Mouse (Mus musculus) hindbrain, embryonic 12.5 days (tissue): ENCODE results near the gene Podxl2. TPM values are rescaled to one million over a fixed set of nuclear protein-coding genes. Genes with fewer than 3 reads are reported as not detected.

Experiments used
- ATAC-seq: fragments of 200-750 bp; cut with Nextera tagmentation; 2 replicates; pipeline ENCODE4 v1.8.0; 2017; ENCODE audit warnings: moderate TSS enrichment; ENCODE audit not compliant: low FRiP score
- H3K27ac ChIP-seq: fragments of 300-500 bp; sonication (generic); 2 replicates; pipeline ENCODE4 v1.5.1; 2016; ENCODE audit warnings: mild to moderate bottlenecking
- H3K27me3 ChIP-seq: fragments of 300-500 bp; sonication (generic); 2 replicates; pipeline ENCODE4 v1.6.1; 2016; ENCODE audit warnings: mild to moderate bottlenecking
- H3K36me3 ChIP-seq: fragments of 300-500 bp; sonication (generic); 2 replicates; pipeline ENCODE4 v1.6.1; 2016; ENCODE audit warnings: mild to moderate bottlenecking
- H3K4me1 ChIP-seq: fragments of 300-500 bp; sonication (generic); 2 replicates; pipeline ENCODE4 v1.6.1; 2016
- H3K4me2 ChIP-seq: fragments of 300-500 bp; sonication (generic); replicated peaks from 2 replicates; pipeline ENCODE4 v1.6.1; 2016; ENCODE audit warnings: mild to moderate bottlenecking
- H3K4me3 ChIP-seq: fragments of 300-500 bp; sonication (generic); 2 replicates; pipeline ENCODE4 v1.5.1; 2016; ENCODE audit warnings: mild to moderate bottlenecking
- H3K9ac ChIP-seq: fragments of 300-500 bp; sonication (generic); 2 replicates; pipeline ENCODE4 v1.6.1; 2016; ENCODE audit warnings: mild to moderate bottlenecking, moderate library complexity
- H3K9me3 ChIP-seq: fragments of 300-500 bp; sonication (generic); replicated peaks from 2 replicates; pipeline ENCODE4 v1.6.1; 2016; ENCODE audit warnings: mild to moderate bottlenecking
- WGBS: fragments of 180-500 bp; shearing (Covaris S2); methylation state at CpG from one replicate; pipeline ENCODE4 v1.1.7; 2016; 5-methylcytosine and 5-hydroxymethylcytosine counted together
- polyA plus RNA-seq: library from polyadenylated mRNA; unstranded; fragments of >200 nt; fragmentation: Nextera tagmentation; extraction: Ambion mirVana; gene quantifications from 2 replicates; pipeline ENCODE4 v1.2.1, GENCODE M21; 2016

Gene Podxl2
- polyA plus RNA-seq, 1 experiment from 2014 or later, result 386 TPM

DNA sequence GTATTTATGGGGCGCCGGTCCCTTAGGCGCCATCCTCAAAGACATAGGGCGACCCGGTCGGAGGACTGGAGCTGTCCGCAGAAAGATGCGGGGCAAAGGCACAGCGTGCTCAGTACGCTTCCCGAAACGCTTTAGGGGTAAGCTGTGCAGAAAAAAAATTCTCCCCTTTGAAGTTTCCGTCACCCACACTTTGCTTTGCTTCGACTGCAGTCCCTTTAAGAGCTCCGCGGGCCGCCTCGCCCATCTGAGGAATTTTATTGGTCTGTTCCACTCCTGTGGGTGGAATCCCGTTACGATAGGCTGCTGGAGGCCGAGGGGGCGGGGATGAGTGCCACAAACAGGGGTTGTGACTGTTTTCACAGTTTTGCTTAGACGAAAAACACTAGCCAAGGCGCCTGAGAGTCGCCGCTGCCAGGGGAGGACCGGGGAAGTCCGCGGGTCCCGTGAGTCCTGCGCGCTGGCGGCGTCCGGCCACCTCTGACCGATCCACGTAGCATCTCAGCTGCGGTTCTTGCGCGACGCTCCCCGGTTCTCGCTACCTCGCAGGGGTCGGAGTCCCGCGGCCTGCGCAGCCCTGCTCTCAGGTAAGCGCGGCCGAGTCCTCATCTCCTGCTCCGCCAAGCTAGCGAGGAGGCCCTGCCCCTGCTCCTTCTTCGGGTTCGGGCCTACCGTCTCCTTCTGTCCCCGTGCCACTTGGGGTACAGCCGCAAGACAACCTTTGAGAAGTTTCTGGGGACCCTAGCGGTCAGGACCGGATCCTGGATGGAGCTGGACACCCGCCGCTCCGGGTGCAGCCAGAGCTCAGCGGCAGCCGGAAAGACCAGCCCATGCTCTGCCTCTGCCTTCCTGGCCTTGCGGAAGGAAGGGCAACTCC, 27.3 kb upstream of the Podxl2 start, which contains the start of gene Tpra1:
Gene Tpra1, plus strand, starts transcription at position 305 of the 874 bp plus-strand sequence.
- WGBS, result under 1% methylated on average over 66 of the region's 66 CpGs
- peak within 1 kb of the TSS; percentile 90 for H3K4me2 ChIP-seq
- H3K27me3 ChIP-seq, result no peaks in the 10 kb centered on the region
- peak within 1 kb of the TSS; percentile 90 for H3K27ac ChIP-seq
- peak within 1 kb of the TSS; percentile 74 for H3K4me3 ChIP-seq
- H3K9me3 ChIP-seq, result no peaks in the 10 kb centered on the region
- ATAC-seq, result peak; percentile 90
- H3K9ac ChIP-seq, result peak within 1 kb of the TSS; percentile 83
- H3K36me3 ChIP-seq, result no peaks in the 10 kb centered on the region
- peaks cover 35% of the 10 kb centered on the region for H3K4me1 ChIP-seq

DNA sequence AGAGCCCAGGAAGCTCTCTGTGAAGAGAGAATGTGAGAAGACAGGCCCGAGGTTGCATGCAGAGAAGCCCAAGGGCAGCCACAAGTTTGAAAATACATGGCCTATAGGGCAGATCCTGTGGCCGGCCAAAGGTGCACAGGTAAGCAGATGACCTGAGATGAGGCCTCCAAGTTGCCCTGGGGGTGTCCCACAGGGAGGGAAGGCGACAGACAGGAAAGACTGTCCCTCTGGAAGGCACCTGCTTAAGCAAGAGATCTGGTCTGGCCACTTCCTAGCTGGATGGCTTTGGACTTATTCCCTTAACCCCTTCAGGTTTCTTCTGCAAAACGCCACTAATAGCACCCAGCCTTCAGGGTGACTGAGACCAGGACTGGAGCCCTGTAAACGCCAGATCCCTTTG, 26.6 kb upstream of the Podxl2 start:
- Histone ChIP-seq H3K27ac (peak overlapping the region; percentile 90), H3K9me3 (no peaks in the 10 kb centered on the region), H3K36me3 (no peaks in the 10 kb centered on the region), H3K4me1 (peaks cover 40% of the 10 kb centered on the region), H3K9ac (peak overlapping the region; percentile 83), H3K4me2 (peak overlapping the region; percentile 90), H3K27me3 (no peaks in the 10 kb centered on the region), H3K4me3 (peak overlapping the region; percentile 74)
- WGBS, result 8% methylated on average over 5 of the region's 5 CpGs
- ATAC-seq, result no peak; the same call in 1 of the 2 replicates

- H3K9ac ChIP-seq, result no peak overlapping the region
- H3K4me3 ChIP-seq, result no peak overlapping the region
- H3K36me3 ChIP-seq, result peaks cover 14% of the 10 kb centered on the region; the same call in 1 of the 2 replicates
- no peaks in the 10 kb centered on the region for H3K27me3 ChIP-seq
- no peaks in the 10 kb centered on the region for H3K9me3 ChIP-seq
- WGBS, result 91% methylated on average over 2 of the region's 2 CpGs
- H3K4me1 ChIP-seq, result peaks cover 41% of the 10 kb centered on the region
- no peak overlapping the region for H3K4me2 ChIP-seq
- no peak overlapping the region for H3K27ac ChIP-seq
- ATAC-seq, result no peak
These were observed 24.8 kb upstream of the Podxl2 start for GRCm38 (mm10) chr6:88899628-88900027.

- Histone ChIP-seq H3K27me3 (no peaks in the 10 kb centered on the region), H3K27ac (no peak overlapping the region), H3K4me2 (peak overlapping the region; percentile 84), H3K9ac (no peak overlapping the region), H3K36me3 (peaks cover 20% of the 10 kb centered on the region), H3K9me3 (no peaks in the 10 kb centered on the region), H3K4me3 (no peak overlapping the region), H3K4me1 (peaks cover 41% of the 10 kb centered on the region)
- WGBS, result 54% methylated on average over 4 of the region's 4 CpGs
- no peak for ATAC-seq
These were observed 24.2 kb upstream of the Podxl2 start for GRCm38 (mm10) chr6:88899086-88899485.

DNA sequence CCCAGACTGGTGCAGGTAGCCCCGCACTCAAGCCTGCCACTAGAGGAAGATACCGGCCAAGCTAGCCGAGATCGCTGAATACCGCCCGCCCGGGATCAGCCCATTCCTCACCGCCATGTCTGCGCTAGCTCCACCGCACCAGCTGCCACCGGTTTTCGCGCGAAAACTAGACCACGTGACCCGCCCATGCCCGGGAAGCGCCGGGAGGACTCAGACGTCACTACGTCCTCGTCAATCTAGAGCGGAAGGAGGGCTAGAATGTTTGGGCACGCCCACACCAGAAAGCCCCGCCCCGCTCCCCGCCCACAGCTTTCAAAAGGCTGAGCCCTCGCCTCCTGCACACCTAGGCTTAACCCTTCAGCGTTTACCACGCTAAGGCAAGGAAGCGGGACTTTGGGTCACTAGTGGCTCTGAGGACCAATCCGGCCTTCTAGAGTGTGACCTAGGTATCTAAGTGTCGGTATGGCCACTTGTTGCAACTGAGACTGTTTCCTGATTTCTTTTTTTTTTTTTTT, 23.7 kb upstream of the Podxl2 start, which contains the start of gene Mcm2:
Gene Mcm2, minus strand, starts transcription at position 247 of the 515 bp plus-strand sequence.
- peak within 1 kb of the TSS; percentile 80 for H3K27ac ChIP-seq
- peak within 1 kb of the TSS; percentile 84 for H3K4me2 ChIP-seq
- no peaks in the 10 kb centered on the region for H3K27me3 ChIP-seq
- peaks cover 21% of the 10 kb centered on the region for H3K36me3 ChIP-seq
- H3K4me1 ChIP-seq, result peaks cover 38% of the 10 kb centered on the region
- no peaks in the 10 kb centered on the region for H3K9me3 ChIP-seq
- ATAC-seq, result peak; percentile 81
- WGBS, result under 1% methylated on average over 33 of the region's 33 CpGs
- H3K4me3 ChIP-seq, result peak within 1 kb of the TSS; percentile 55
- H3K9ac ChIP-seq, result peak within 1 kb of the TSS; percentile 75

GRCm38 (mm10) chr6:88897246-88897645, 22.4 kb upstream of the Podxl2 start:
- Histone ChIP-seq H3K9ac (peak overlapping the region; percentile 55), H3K27me3 (no peaks in the 10 kb centered on the region), H3K4me3 (peak overlapping the region; percentile 55), H3K4me2 (peak overlapping the region; percentile 84), H3K36me3 (peaks cover 33% of the 10 kb centered on the region), H3K9me3 (no peaks in the 10 kb centered on the region), H3K4me1 (peaks cover 28% of the 10 kb centered on the region), H3K27ac (no peak overlapping the region)
- WGBS, result 74% methylated on average over 7 of the region's 7 CpGs
- ATAC-seq, result no peak

- ATAC-seq, result no peak
- Histone ChIP-seq H3K27me3 (no peaks in the 10 kb centered on the region), H3K27ac (no peak overlapping the region), H3K9ac (no peak overlapping the region), H3K9me3 (no peaks in the 10 kb centered on the region), H3K4me1 (peaks cover 21% of the 10 kb centered on the region), H3K4me3 (no peak overlapping the region), H3K36me3 (peaks cover 46% of the 10 kb centered on the region), H3K4me2 (no peak overlapping the region)
- 85% methylated on average over 6 of the region's 6 CpGs for WGBS
These were observed 21.1 kb upstream of the Podxl2 start for GRCm38 (mm10) chr6:88895943-88896342.

- no peaks in the 10 kb centered on the region for H3K9me3 ChIP-seq
- WGBS, result 68% methylated on average over 5 of the region's 5 CpGs
- no peaks in the 10 kb centered on the region for H3K27me3 ChIP-seq
- no peak for ATAC-seq
- peaks cover 69% of the 10 kb centered on the region for H3K36me3 ChIP-seq
- peaks cover 21% of the 10 kb centered on the region for H3K4me1 ChIP-seq
- no peak overlapping the region for H3K9ac ChIP-seq
- no peak overlapping the region for H3K4me3 ChIP-seq
- no peak overlapping the region for H3K4me2 ChIP-seq
- no peak overlapping the region for H3K27ac ChIP-seq
These were observed 18.7 kb upstream of the Podxl2 start for GRCm38 (mm10) chr6:88893559-88893958.

GRCm38 (mm10) chr6:88890832-88891231, 16.0 kb upstream of the Podxl2 start:
- Histone ChIP-seq H3K36me3 (peaks cover 88% of the 10 kb centered on the region), H3K4me3 (no peak overlapping the region), H3K9ac (no peak overlapping the region), H3K9me3 (no peaks in the 10 kb centered on the region), H3K4me1 (0 out of 2 replicates have a peak, but pooled peaks cover 11% of the 10 kb centered on the region), H3K27me3 (no peaks in the 10 kb centered on the region), H3K4me2 (no peak overlapping the region), H3K27ac (no peak overlapping the region)
- no peak for ATAC-seq
- 94% methylated on average over 7 of the region's 7 CpGs for WGBS

- 0 out of 2 replicates have a peak, but pooled peaks cover 8% of the 10 kb centered on the region for H3K4me1 ChIP-seq
- WGBS, result 89% methylated on average over 13 of the region's 13 CpGs
- H3K9me3 ChIP-seq, result no peaks in the 10 kb centered on the region
- no peak overlapping the region for H3K9ac ChIP-seq
- H3K36me3 ChIP-seq, result peaks cover 91% of the 10 kb centered on the region
- no peaks in the 10 kb centered on the region for H3K27me3 ChIP-seq
- no peak overlapping the region for H3K4me2 ChIP-seq
- ATAC-seq, result no peak
- no peak overlapping the region for H3K4me3 ChIP-seq
- H3K27ac ChIP-seq, result no peak overlapping the region
These were observed 14.7 kb upstream of the Podxl2 start for GRCm38 (mm10) chr6:88889410-88890042.

GRCm38 (mm10) chr6:88886417-88886967, 11.6 kb upstream of the Podxl2 start:
- Histone ChIP-seq H3K4me2 (no peak overlapping the region), H3K27ac (peak overlapping the region; percentile 30; the same call in 1 of the 2 replicates), H3K9ac (no peak overlapping the region), H3K4me3 (no peak overlapping the region), H3K27me3 (no peaks in the 10 kb centered on the region), H3K4me1 (0 out of 2 replicates have a peak, but pooled peaks cover 8% of the 10 kb centered on the region), H3K36me3 (peaks cover 91% of the 10 kb centered on the region), H3K9me3 (no peaks in the 10 kb centered on the region)
- ATAC-seq, result peak; percentile 75
- 63% methylated on average over 2 of the region's 2 CpGs for WGBS
